Mouse (Mus musculus): ENCODE measurements around the gene Cd68. TPM values are rescaled to one million over a fixed set of nuclear protein-coding genes. Genes with fewer than 3 reads are reported as not detected.
"Not testable (repeated sequence)": the region's sequence is repeated elsewhere in the genome, so short reads cannot be mapped to it uniquely, and the experiment has no call there.

The Cd68 gene
- total and polyA plus RNA-seq, 3 experiments: 82.2 to 343 (median 122) TPM

DNA sequence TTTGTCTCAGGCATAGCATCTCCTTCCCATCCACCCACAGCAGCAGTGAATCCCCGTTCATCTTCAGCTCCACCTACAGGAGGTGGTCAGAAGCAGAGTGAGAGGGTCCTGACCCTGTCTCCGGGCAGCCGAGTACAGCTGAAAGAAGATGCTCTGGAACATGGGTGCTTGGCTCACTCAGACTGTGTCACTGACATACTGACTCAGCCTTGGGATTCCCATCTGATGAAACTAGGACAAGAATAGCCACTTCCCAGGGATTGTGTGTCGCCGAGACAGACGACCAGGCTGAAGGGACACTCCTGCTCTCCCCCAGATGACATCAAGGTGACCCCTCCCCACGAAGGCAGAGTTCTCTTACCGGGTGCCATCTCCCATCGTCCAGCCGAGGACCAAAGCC, 49.2 kb downstream of the Cd68 start:
- in situ Hi-C loops (cut with MboI; ENCODE audit: low pct_ligation_motif_present, low pct_unique_long_range_greater_than_20kb, low sequenced_read_pairs): loop anchor here (5.0 kb wide), 1 partner anchor 74 kb away; no protein-coding TSS in a partner anchor
- Histone ChIP-seq H3K27me3 (replicated peaks) (peaks cover 75% of the 10 kb centered on the region), H3K36me3 (replicated peaks in 1 of 2; ENCODE audit: control insufficient read depth in 1 of 2, insufficient read depth in 1 of 2, low read length in 1 of 2) (no peaks in the 10 kb centered on the region), H3K9ac (ENCODE audit: insufficient read depth, low read depth) (no peak overlapping the region), H3K4me2 (ENCODE audit: insufficient read depth, low read depth, poor library complexity, severe bottlenecking) (no peak overlapping the region), H3K9me3 (replicated peaks; ENCODE audit: low read length) (no peaks in the 10 kb centered on the region), H3K4me1 (ENCODE audit: control insufficient read depth in 1 of 2, insufficient read depth in 2 of 2) (peaks cover 0 to 11% of the 10 kb centered on the region in 2 experiments; a peak in 3 of 4 replicates), H3K27ac (ENCODE audit: insufficient read depth, low read depth) (no peak overlapping the region), H3K79me2 (replicated peaks; ENCODE audit: control insufficient read depth, extremely low read depth, insufficient read depth, poor library complexity, severe bottlenecking) (no peaks in the 10 kb centered on the region), H3K4me3 (replicated peaks in 1 of 3; ENCODE audit: low read depth in 2 of 3, low read length in 2 of 3, poor library complexity in 1 of 3) (no peak overlapping the region)
- dilution Hi-C loops (cut with MboI; ENCODE audit: extremely low pct_ligation_motif_present, extremely low pct_unique_long_range_greater_than_20kb, low sequenced_read_pairs): no loop called here
- TF ChIP-seq PAX5 (IDR thresholded peaks at IDR 0.05; ENCODE audit: low read length): no peak
- peak in 1 of 2 experiments; percentile 28; a peak in 2 of 4 replicates for TF ChIP-seq CTCF (conservative IDR thresholded peaks at IDR 0.05 in 1 of 2, IDR thresholded peaks at IDR 0.05 in 1 of 2; ENCODE audit: low read depth in 2 of 2, low read length in 2 of 2)
- DNase-seq (ENCODE audit: extremely low read depth): no peak

DNA sequence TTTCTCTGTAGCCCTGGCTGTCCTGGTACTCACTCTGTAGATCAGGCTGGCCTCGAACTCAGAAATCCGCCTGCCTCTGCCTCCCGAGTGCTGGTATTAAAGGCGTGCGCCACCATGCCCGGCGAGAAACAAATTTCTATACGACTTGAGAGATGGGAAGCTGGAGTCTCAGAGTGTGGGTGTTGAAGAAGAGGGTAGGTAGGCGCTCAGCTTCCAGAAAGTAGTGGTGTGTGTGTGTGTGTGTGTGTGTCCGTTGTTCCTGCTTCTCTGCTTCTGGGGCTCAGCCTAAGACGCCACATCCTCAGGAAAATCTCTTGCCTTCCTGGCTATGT, 51.7 kb downstream of the Cd68 start:
- dilution Hi-C loops (cut with MboI; ENCODE audit: extremely low pct_ligation_motif_present, extremely low pct_unique_long_range_greater_than_20kb, low sequenced_read_pairs); H3K36me3 ChIP-seq (replicated peaks in 1 of 2; ENCODE audit: control insufficient read depth in 1 of 2, insufficient read depth in 1 of 2, low read length in 1 of 2); H3K27ac ChIP-seq (ENCODE audit: insufficient read depth, low read depth); DNase-seq (ENCODE audit: extremely low read depth); H3K9me3 ChIP-seq (replicated peaks; ENCODE audit: low read length); in situ Hi-C loops (cut with MboI; ENCODE audit: low pct_ligation_motif_present, low pct_unique_long_range_greater_than_20kb, low sequenced_read_pairs); H3K79me2 ChIP-seq (replicated peaks; ENCODE audit: control insufficient read depth, extremely low read depth, insufficient read depth, poor library complexity, severe bottlenecking); H3K9ac ChIP-seq (ENCODE audit: insufficient read depth, low read depth); H3K4me3 ChIP-seq (replicated peaks in 1 of 3; ENCODE audit: low read depth in 2 of 3, low read length in 2 of 3, poor library complexity in 1 of 3): not testable (repeated sequence)
- TF ChIP-seq MXI1 (IDR thresholded peaks at IDR 0.05; ENCODE audit: low read depth, low read length) (0 out of 2 replicates have a peak, but pooled peaks have one; percentile 36), NELFE (IDR thresholded peaks at IDR 0.05; ENCODE audit: low read depth, low read length) (0 out of 2 replicates have a peak, but pooled peaks have one; percentile 40), HCFC1 (IDR thresholded peaks at IDR 0.05; ENCODE audit: low read depth, low read length) (0 out of 2 replicates have a peak, but pooled peaks have one; percentile 17), ZNF384 (IDR thresholded peaks at IDR 0.05; ENCODE audit: low read depth, low read length) (peak; percentile 80)
- Histone ChIP-seq H3K4me1 (ENCODE audit: control insufficient read depth in 1 of 2, insufficient read depth in 2 of 2) (peaks cover 0 to 11% of the 10 kb centered on the region in 2 experiments; a peak in 3 of 4 replicates), H3K4me2 (ENCODE audit: insufficient read depth, low read depth, poor library complexity, severe bottlenecking) (peak overlapping the region; percentile 99), H3K27me3 (replicated peaks) (peaks cover 87% of the 10 kb centered on the region)

Other genes with a start within 250 kb of the Cd68 start
Only the 20 nearest of the 34 such genes appear.
- under 0.01 TPM in 1 of 2 replicates, not detected in the other for gene Dnah2, start 117.0 kb downstream of the Cd68 start, total RNA-seq (2012; rRNA removed)
- not detected in 2 replicates for gene Dnah2, start 117.0 kb downstream of the Cd68 start, total RNA-seq (2014; rRNA removed)
- gene Dnah2, start 117.0 kb downstream of the Cd68 start, polyA plus RNA-seq (2012; ENCODE audit: insufficient read length, low read depth): 0.03 and 0.04 TPM in 2 replicates
- gene Efnb3, start 105.9 kb downstream of the Cd68 start, total RNA-seq (2012; rRNA removed): 1.1 and 1.3 TPM in 2 replicates
- gene Efnb3, start 105.9 kb downstream of the Cd68 start, total RNA-seq (2014; rRNA removed): 0.56 and 1.0 TPM in 2 replicates
- gene Efnb3, start 105.9 kb downstream of the Cd68 start, polyA plus RNA-seq (2012; ENCODE audit: insufficient read length, low read depth): 2.7 and 2.8 TPM in 2 replicates
- 34.2 and 40.8 TPM in 2 replicates for gene Wrap53, start 85.9 kb downstream of the Cd68 start, total RNA-seq (2012; rRNA removed)
- 25.4 and 26.4 TPM in 2 replicates for gene Wrap53, start 85.9 kb downstream of the Cd68 start, total RNA-seq (2014; rRNA removed)
- gene Wrap53, start 85.9 kb downstream of the Cd68 start, polyA plus RNA-seq (2012; ENCODE audit: insufficient read length, low read depth): 35.3 and 36.0 TPM in 2 replicates
- 104 and 107 TPM in 2 replicates for gene Trp53, start 85.8 kb downstream of the Cd68 start, total RNA-seq (2012; rRNA removed)
- 15.7 and 24.9 TPM in 2 replicates for gene Trp53, start 85.8 kb downstream of the Cd68 start, total RNA-seq (2014; rRNA removed)
- gene Trp53, start 85.8 kb downstream of the Cd68 start, polyA plus RNA-seq (2012; ENCODE audit: insufficient read length, low read depth): 309 and 372 TPM in 2 replicates
- not detected in 2 replicates for gene Atp1b2, start 60.2 kb downstream of the Cd68 start, total RNA-seq (2012; rRNA removed)
- not detected in 2 replicates for gene Atp1b2, start 60.2 kb downstream of the Cd68 start, total RNA-seq (2014; rRNA removed)
- 0.09 and 0.11 TPM in 2 replicates for gene Atp1b2, start 60.2 kb downstream of the Cd68 start, polyA plus RNA-seq (2012; ENCODE audit: insufficient read length, low read depth)
- not detected in 2 replicates for gene Shbg, start 48.2 kb downstream of the Cd68 start, total RNA-seq (2012; rRNA removed)
- gene Shbg, start 48.2 kb downstream of the Cd68 start, total RNA-seq (2014; rRNA removed): not detected in 2 replicates
- not detected in 2 replicates for gene Shbg, start 48.2 kb downstream of the Cd68 start, polyA plus RNA-seq (2012; ENCODE audit: insufficient read length, low read depth)
- 0.38 TPM in 1 of 2 replicates, not detected in the other for gene Sat2, start 44.1 kb downstream of the Cd68 start, total RNA-seq (2012; rRNA removed)
- gene Sat2, start 44.1 kb downstream of the Cd68 start, total RNA-seq (2014; rRNA removed): not detected in 2 replicates
- gene Sat2, start 44.1 kb downstream of the Cd68 start, polyA plus RNA-seq (2012; ENCODE audit: insufficient read length, low read depth): not detected in 2 replicates
- 96.4 and 104 TPM in 2 replicates for gene Fxr2, start 33.2 kb downstream of the Cd68 start, total RNA-seq (2012; rRNA removed)
- 83.3 and 101 TPM in 2 replicates for gene Fxr2, start 33.2 kb downstream of the Cd68 start, total RNA-seq (2014; rRNA removed)
- gene Fxr2, start 33.2 kb downstream of the Cd68 start, polyA plus RNA-seq (2012; ENCODE audit: insufficient read length, low read depth): 90.5 and 103 TPM in 2 replicates
- 0.17 and 0.34 TPM in 2 replicates for gene Sox15, start 10.8 kb downstream of the Cd68 start, total RNA-seq (2012; rRNA removed)
- not detected in 2 replicates for gene Sox15, start 10.8 kb downstream of the Cd68 start, total RNA-seq (2014; rRNA removed)
- 0.48 and 0.54 TPM in 2 replicates for gene Sox15, start 10.8 kb downstream of the Cd68 start, polyA plus RNA-seq (2012; ENCODE audit: insufficient read length, low read depth)
- 110 and 150 TPM in 2 replicates for gene Mpdu1, start 3.5 kb downstream of the Cd68 start, total RNA-seq (2012; rRNA removed)
- gene Mpdu1, start 3.5 kb downstream of the Cd68 start, total RNA-seq (2014; rRNA removed): 175 and 210 TPM in 2 replicates
- 185 and 210 TPM in 2 replicates for gene Mpdu1, start 3.5 kb downstream of the Cd68 start, polyA plus RNA-seq (2012; ENCODE audit: insufficient read length, low read depth)
- gene Eif4a1, start 6.3 kb upstream of the Cd68 start, total RNA-seq (2012; rRNA removed): 1,622 and 2,071 TPM in 2 replicates
- 2,161 and 2,200 TPM in 2 replicates for gene Eif4a1, start 6.3 kb upstream of the Cd68 start, total RNA-seq (2014; rRNA removed)
- gene Eif4a1, start 6.3 kb upstream of the Cd68 start, polyA plus RNA-seq (2012; ENCODE audit: insufficient read length, low read depth): 1,500 and 1,728 TPM in 2 replicates
- gene Senp3, start 15.9 kb upstream of the Cd68 start, total RNA-seq (2012; rRNA removed): 116 and 157 TPM in 2 replicates
- 256 TPM in 2 replicates for gene Senp3, start 15.9 kb upstream of the Cd68 start, total RNA-seq (2014; rRNA removed)
- gene Senp3, start 15.9 kb upstream of the Cd68 start, polyA plus RNA-seq (2012; ENCODE audit: insufficient read length, low read depth): 303 and 317 TPM in 2 replicates
- 0.08 and 0.21 TPM in 2 replicates for gene Tnfsf13, start 19.6 kb upstream of the Cd68 start, total RNA-seq (2012; rRNA removed)
- gene Tnfsf13, start 19.6 kb upstream of the Cd68 start, total RNA-seq (2014; rRNA removed): 0.32 and 0.35 TPM in 2 replicates
- 0.63 and 1.0 TPM in 2 replicates for gene Tnfsf13, start 19.6 kb upstream of the Cd68 start, polyA plus RNA-seq (2012; ENCODE audit: insufficient read length, low read depth)
- gene Tnfsf12, start 29.7 kb upstream of the Cd68 start, total RNA-seq (2012; rRNA removed): not detected in 2 replicates
- not detected in 2 replicates for gene Tnfsf12, start 29.7 kb upstream of the Cd68 start, total RNA-seq (2014; rRNA removed)
- 0.26 TPM in 1 of 2 replicates, not detected in the other for gene Tnfsf12, start 29.7 kb upstream of the Cd68 start, polyA plus RNA-seq (2012; ENCODE audit: insufficient read length, low read depth)
- gene Tnfsfm13, start 29.9 kb upstream of the Cd68 start, total RNA-seq (2012; rRNA removed): 0.08 TPM in 2 replicates
- not detected in 2 replicates for gene Tnfsfm13, start 29.9 kb upstream of the Cd68 start, total RNA-seq (2014; rRNA removed)
- gene Tnfsfm13, start 29.9 kb upstream of the Cd68 start, polyA plus RNA-seq (2012; ENCODE audit: insufficient read length, low read depth): 0.25 TPM in 1 of 2 replicates, not detected in the other
- gene Polr2a, start 92.5 kb upstream of the Cd68 start, total RNA-seq (2012; rRNA removed): 44.5 and 45.0 TPM in 2 replicates
- 10.3 and 14.8 TPM in 2 replicates for gene Polr2a, start 92.5 kb upstream of the Cd68 start, total RNA-seq (2014; rRNA removed)
- 137 and 162 TPM in 2 replicates for gene Polr2a, start 92.5 kb upstream of the Cd68 start, polyA plus RNA-seq (2012; ENCODE audit: insufficient read length, low read depth)
- gene Slc35g3, start 95.8 kb upstream of the Cd68 start, total RNA-seq (2012; rRNA removed): not detected in 2 replicates
- gene Slc35g3, start 95.8 kb upstream of the Cd68 start, total RNA-seq (2014; rRNA removed): not detected in 2 replicates
- not detected in 2 replicates for gene Slc35g3, start 95.8 kb upstream of the Cd68 start, polyA plus RNA-seq (2012; ENCODE audit: insufficient read length, low read depth)
- 3.4 TPM in 2 replicates for gene Zbtb4, start 99.8 kb upstream of the Cd68 start, total RNA-seq (2012; rRNA removed)
- 0.75 and 0.77 TPM in 2 replicates for gene Zbtb4, start 99.8 kb upstream of the Cd68 start, total RNA-seq (2014; rRNA removed)
- 2.3 and 3.0 TPM in 2 replicates for gene Zbtb4, start 99.8 kb upstream of the Cd68 start, polyA plus RNA-seq (2012; ENCODE audit: insufficient read length, low read depth)
- gene Chrnb1, start 129.8 kb upstream of the Cd68 start, total RNA-seq (2012; rRNA removed): 2.1 and 2.2 TPM in 2 replicates
- gene Chrnb1, start 129.8 kb upstream of the Cd68 start, total RNA-seq (2014; rRNA removed): 1.9 TPM in 2 replicates
- 5.9 and 6.6 TPM in 2 replicates for gene Chrnb1, start 129.8 kb upstream of the Cd68 start, polyA plus RNA-seq (2012; ENCODE audit: insufficient read length, low read depth)
- 0.92 and 0.93 TPM in 2 replicates for gene Fgf11, start 135.7 kb upstream of the Cd68 start, total RNA-seq (2012; rRNA removed)
- 1.6 and 1.8 TPM in 2 replicates for gene Fgf11, start 135.7 kb upstream of the Cd68 start, total RNA-seq (2014; rRNA removed)
- 3.7 and 3.9 TPM in 2 replicates for gene Fgf11, start 135.7 kb upstream of the Cd68 start, polyA plus RNA-seq (2012; ENCODE audit: insufficient read length, low read depth)

Measured in CH12.LX (cell line).